Mouse (Mus musculus) liver, adult 2 months (tissue): ENCODE results near the gene Nmbr. TPM values are rescaled to one million over a fixed set of nuclear protein-coding genes. Genes with fewer than 3 reads are reported as not detected.

Source experiments
- DNase-seq: peaks from one replicate; pipeline ENCODE4 v3.0.0-alpha.2; 2011; ENCODE audit warnings: low read depth, low spot score; ENCODE audit errors: extremely low read depth
- H3K27ac ChIP-seq: fragments of 200-500 bp; replicated peaks from 2 replicates; pipeline ENCODE4 v1.5.1; 2012; ENCODE audit warnings: low read depth, mild to moderate bottlenecking, control low read depth, inconsistent platforms, low read length; ENCODE audit not compliant: insufficient read depth
- H3K27me3 ChIP-seq: fragments of 200-500 bp; 2 replicates; pipeline ENCODE4 v1.6.1; 2012; ENCODE audit warnings: mild to moderate bottlenecking, moderate library complexity, low read length, inconsistent platforms; ENCODE audit not compliant: control insufficient read depth, insufficient read depth
- H3K36me3 ChIP-seq: fragments of 200-500 bp; 2 replicates; pipeline ENCODE4 v1.6.1; 2012; ENCODE audit warnings: low read length, inconsistent platforms; ENCODE audit not compliant: control insufficient read depth, insufficient read depth
- H3K4me1 ChIP-seq: fragments of 200-500 bp; 2 replicates; pipeline ENCODE4 v1.6.1; 2011; ENCODE audit warnings: low read length; ENCODE audit not compliant: control insufficient read depth, insufficient read depth
- H3K4me3 ChIP-seq: fragments of 200-500 bp; 2 replicates; pipeline ENCODE4 v1.5.1; 2011; ENCODE audit warnings: low read depth, mild to moderate bottlenecking, control low read depth, low read length, moderate library complexity; ENCODE audit not compliant: insufficient read depth
- H3K79me2 ChIP-seq: fragments of 200-500 bp; 2 replicates; pipeline ENCODE4 v1.6.1; 2012; ENCODE audit warnings: inconsistent platforms, mild to moderate bottlenecking, low read length, moderate library complexity; ENCODE audit not compliant: control insufficient read depth, insufficient read depth
- H3K9ac ChIP-seq: fragments of 200-500 bp; 2 replicates; pipeline ENCODE4 v1.6.1; 2012; ENCODE audit warnings: low read depth, mild to moderate bottlenecking, control low read depth, inconsistent platforms, low read length
- CTCF ChIP-seq: fragments of 200-500 bp; IDR thresholded peaks from 2 replicates; pipeline ENCODE4 v1.5.1; 2011; ENCODE audit warnings: low read depth, low read length, control low read depth
- POLR2A ChIP-seq: fragments of 200-500 bp; IDR thresholded peaks from 2 replicates; pipeline ENCODE4 v1.6.1; 2011; ENCODE audit warnings: low read length, control low read depth; ENCODE audit not compliant: insufficient read depth; ENCODE audit errors: extremely low read depth
- WGBS: fragments of 180-500 bp; shearing (Covaris S2); methylation state at CpG from one replicate; pipeline ENCODE4 v1.1.7; 2018; 5-methylcytosine and 5-hydroxymethylcytosine counted together
- polyA plus RNA-seq: library from polyadenylated mRNA; depleted of rRNA; stranded (reverse); fragments of >200 nt; gene quantifications from 2 replicates; pipeline ENCODE4 v1.2.3, GENCODE M21; 2012; rRNA removed
- total RNA-seq: library from RNA; depleted of rRNA; stranded (reverse); fragments of >200 nt; gene quantifications from 2 replicates; pipeline ENCODE4 v1.2.3, GENCODE M21; 2014; rRNA removed

Nmbr gene
- total RNA-seq (0.18 TPM in 1 of 2 replicates, not detected in the other), polyA plus RNA-seq (not detected in 2 replicates)

DNA sequence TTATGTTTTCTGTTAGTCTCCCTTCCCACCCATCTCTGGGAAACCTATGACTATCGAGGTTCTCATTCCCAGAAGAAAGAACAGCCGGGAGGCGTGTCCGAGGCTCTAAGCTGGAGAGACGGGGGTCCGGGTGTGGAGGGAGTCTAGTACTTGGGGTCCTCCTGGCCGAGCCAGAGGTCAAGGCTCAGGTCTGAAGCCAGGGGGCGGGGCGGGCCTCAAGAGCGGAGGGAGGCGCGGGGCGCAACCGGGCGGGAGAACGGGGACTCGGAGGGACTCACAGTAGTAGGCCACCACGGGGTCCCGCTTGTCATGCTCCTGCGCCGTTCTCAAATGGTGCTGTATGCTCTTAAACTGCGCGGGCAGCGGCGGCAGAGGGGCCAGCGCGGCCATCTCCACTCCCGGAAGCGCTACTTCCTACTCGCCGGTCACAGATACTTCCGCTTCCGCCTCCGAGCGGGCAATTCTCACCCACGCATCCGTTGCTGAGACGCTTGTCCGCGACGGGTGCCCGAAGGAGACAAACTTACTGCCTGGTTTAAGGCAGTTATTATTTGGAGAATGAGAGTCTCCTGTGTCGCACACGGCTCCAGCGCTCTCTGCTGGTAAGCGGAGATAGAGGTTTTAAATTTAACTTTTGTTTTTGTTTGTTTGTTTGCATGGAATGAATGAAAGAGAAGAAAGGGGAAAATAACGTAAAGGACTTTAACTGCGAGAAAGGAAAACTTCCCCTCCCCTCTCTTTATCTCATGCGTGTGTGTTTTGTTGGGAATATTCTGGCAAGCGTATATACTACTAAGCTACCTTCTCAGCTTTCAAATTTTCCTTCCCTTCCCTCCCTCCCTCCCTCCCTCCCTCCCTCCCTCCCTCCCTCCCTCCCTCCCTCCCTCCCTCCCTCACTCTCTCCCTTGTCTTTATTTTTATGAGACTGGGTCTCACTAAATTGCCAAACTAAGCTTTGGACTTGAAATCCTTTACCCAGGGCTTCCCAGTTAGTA is at the start of gene Nmbr, which contains the start of gene Vta1:
Nmbr (plus strand) TSS at position 520 of the 995 bp plus-strand sequence.
Vta1 (minus strand) TSS at position 489 of the 995 bp plus-strand sequence.
- 0 out of 2 replicates have a peak, but pooled peaks have one; percentile 32 for TF ChIP-seq POLR2A
- TF ChIP-seq CTCF = peak; percentile 76
- DNase-seq = peak; percentile 95
- under 1% methylated on average over 50 of the region's 50 CpGs for WGBS

GRCm38 (mm10) chr10:14660875-14661274 is 44.5 kb upstream of the Nmbr start:
- Histone ChIP-seq H3K79me2 (no peaks in the 10 kb centered on the region), H3K4me1 (no peaks in the 10 kb centered on the region), H3K27me3 (no peaks in the 10 kb centered on the region), H3K9ac (no peak overlapping the region), H3K27ac (no peak overlapping the region), H3K4me3 (no peak overlapping the region), H3K36me3 (peaks cover 12% of the 10 kb centered on the region)
- no peak for DNase-seq
- WGBS = 98% methylated on average over 2 of the region's 2 CpGs
- TF ChIP-seq CTCF (no peak), POLR2A (no peak)

More for the DNA sequence above, at the start of gene Nmbr, which contains the start of gene Vta1:
- peak within 1 kb of the TSS; percentile 98 for H3K4me3 ChIP-seq
- peaks cover 17% of the 10 kb centered on the region; the same call in 1 of the 2 replicates for H3K79me2 ChIP-seq
- H3K4me1 ChIP-seq = no peaks in the 10 kb centered on the region
- peak within 1 kb of the TSS; percentile 88 for H3K9ac ChIP-seq
- H3K27me3 ChIP-seq = no peaks in the 10 kb centered on the region
- H3K27ac ChIP-seq = peak within 1 kb of the TSS; percentile 57
- no peaks in the 10 kb centered on the region for H3K36me3 ChIP-seq

DNA sequence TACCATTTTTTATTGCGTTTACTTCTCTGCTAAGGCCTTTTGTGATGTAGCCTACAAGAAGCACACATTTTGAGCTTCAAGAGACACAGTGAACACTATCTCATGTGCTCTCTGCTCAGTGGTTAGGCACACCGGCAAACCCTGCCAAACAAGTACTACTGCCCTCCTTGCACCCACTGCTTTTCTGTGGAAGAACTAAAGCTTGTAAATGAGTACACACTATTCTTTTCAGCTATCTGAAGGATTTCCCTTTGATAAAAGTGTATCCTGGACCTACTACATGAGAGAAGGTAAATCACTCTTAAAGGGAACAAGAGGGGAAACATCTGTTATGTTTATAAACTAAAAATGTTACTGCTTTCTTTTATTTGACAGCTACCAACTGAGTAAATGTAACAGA is 39.2 kb upstream of the Nmbr start:
- Histone ChIP-seq H3K79me2 (no peaks in the 10 kb centered on the region), H3K9ac (no peak overlapping the region), H3K36me3 (peaks cover 16% of the 10 kb centered on the region), H3K4me1 (no peaks in the 10 kb centered on the region), H3K27ac (no peak overlapping the region), H3K4me3 (no peak overlapping the region), H3K27me3 (no peaks in the 10 kb centered on the region)
- TF ChIP-seq CTCF (no peak), POLR2A (no peak)
- WGBS = 94% methylated on average over 2 of the region's 2 CpGs
- DNase-seq = no peak

DNA sequence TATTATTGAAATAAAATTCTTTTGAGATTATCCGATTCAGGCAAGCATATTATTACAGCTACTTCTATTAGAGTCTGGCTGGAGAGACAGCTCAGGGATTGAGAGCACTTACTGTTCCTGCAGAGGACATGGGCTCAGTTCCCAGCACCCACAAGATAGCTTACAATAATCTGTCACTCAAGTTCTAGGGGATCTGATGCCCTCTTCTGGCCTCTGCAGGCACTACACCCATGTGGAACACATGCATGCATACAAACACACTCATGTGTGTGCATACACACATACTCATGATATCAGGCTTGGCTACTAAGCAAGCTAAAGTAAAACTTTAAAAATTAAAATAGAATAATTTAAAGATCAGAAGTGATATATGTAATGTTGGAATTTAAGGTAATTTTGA is 19.7 kb upstream of the Nmbr start:
- H3K4me1 ChIP-seq = no peaks in the 10 kb centered on the region
- no peak for DNase-seq
- no peak overlapping the region for H3K27ac ChIP-seq
- H3K36me3 ChIP-seq = peaks cover 13% of the 10 kb centered on the region
- no peaks in the 10 kb centered on the region; the same call in 1 of the 2 replicates for H3K79me2 ChIP-seq
- no peaks in the 10 kb centered on the region for H3K27me3 ChIP-seq
- no peak overlapping the region for H3K9ac ChIP-seq
- 93% methylated on average over 1 of the region's 1 CpGs for WGBS
- H3K4me3 ChIP-seq = no peak overlapping the region
- TF ChIP-seq POLR2A (no peak), CTCF (no peak; the same call in 1 of the 2 replicates)

DNA sequence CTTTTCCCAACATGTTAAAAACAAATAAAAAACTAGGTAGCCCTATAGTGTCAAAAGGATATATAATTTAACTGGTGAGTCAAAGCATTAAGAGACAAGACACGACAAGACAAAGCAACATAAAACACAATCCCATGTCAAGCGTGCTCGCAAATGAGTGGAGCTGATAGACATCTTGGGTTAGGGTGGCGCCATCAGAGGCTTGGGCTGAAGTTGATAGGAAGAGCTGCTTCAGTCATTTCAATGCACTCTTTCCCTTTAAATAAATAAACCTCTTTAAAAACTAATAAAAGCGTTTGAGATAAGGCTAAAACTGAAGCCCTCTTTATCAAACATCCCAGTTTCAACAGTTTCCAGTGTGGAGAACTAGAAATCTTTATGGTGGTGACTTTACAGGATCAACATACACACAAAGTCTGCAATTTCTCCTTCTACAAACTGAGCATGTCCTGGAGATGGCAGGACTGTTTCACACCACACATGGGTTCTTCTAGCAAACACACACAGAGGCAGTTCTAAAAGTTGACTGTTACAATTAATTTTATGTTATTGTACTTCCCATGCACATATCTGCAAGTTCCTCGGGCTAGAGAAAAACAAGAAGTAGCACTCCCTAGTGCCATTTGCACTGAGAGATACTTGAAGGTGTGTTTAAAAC is 16.5 kb upstream of the Nmbr start:
- Histone ChIP-seq H3K36me3 (peaks cover 11% of the 10 kb centered on the region; the same call in 1 of the 2 replicates), H3K9ac (no peak overlapping the region), H3K27ac (no peak overlapping the region), H3K4me3 (no peak overlapping the region), H3K27me3 (no peaks in the 10 kb centered on the region), H3K4me1 (no peaks in the 10 kb centered on the region; the same call in 1 of the 2 replicates), H3K79me2 (peaks cover 8% of the 10 kb centered on the region; the same call in 1 of the 2 replicates)
- no peak for DNase-seq
- TF ChIP-seq POLR2A = no peak
- TF ChIP-seq CTCF = no peak
- 89% methylated on average over 6 of the region's 6 CpGs for WGBS
